Mouse (Mus musculus) thymus, postnatal 10 days (tissue): ENCODE results near the gene Asgr2.
"Not testable (repeated sequence)": the region's sequence is repeated elsewhere in the genome, so short reads cannot be mapped to it uniquely, and the experiment has no call there.

Source experiments
- DNase-seq, 2 experiments: peaks; one replicate each; pipeline ENCODE4 v3.0.0; 2021; ENCODE audit warnings: low spot score in 2 of 2

Asgr2 gene

DNA sequence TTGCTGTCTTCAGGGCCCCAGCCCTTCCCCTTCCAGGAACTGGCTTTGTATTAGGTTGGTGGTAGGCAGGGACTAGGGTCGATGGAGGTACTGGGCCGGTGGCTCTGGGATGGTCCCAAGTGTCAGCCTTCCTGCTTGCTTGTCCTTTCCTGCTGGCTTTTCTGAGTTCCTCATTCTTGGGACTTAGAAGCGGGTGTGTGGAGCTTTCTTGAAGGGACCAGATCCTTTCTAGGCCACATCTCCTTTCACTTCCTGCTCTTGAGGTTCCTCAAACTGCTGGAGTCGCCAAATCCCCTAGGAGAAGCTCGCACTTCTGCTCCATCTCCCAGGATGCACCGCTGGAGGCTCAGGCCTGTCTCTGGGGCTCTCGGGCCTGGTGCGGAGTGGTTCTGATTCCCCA is 7.9 kb upstream of the Asgr2 start:
- no peak for DNase-seq

DNA sequence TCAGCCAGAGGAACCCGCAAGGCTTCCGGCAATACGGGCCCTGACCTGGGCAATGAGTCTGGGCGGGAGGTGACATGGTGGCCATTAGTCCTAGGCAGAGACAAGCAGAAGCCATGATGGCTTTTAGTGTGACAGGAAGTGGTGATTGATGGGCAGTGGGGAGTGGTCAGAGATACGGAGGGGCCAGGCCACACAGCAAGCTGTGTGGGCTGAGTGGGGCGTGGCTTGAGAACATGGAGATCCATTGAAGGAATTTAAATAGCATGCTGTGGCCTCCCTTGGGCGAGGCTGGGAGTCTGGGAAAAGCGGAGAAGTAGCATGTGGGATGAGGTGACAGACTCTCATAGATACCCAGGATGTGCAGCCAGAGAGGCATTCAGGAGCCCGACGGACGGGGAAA is 5.0 kb downstream of the Asgr2 start:
- DNase-seq: no peak

DNA sequence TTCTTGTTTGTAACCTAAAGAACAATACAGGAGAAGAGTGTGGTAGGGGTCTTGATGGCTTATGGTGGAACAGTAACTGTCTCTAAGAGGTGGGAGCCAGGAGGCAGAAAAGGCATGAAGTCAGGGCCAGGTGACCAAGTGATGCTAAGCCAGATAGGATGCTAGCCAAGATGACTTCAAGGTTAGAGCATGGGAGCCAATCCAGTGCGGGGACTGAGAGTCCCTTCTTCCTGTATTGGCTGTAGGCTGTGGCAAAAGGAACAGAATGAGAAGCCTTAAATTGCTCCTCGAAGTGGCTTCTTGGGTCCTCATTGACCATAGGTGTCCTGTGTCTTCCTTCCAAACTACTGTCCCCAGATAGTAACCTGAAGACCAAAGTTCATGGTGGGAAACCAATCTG is 6.7 kb downstream of the Asgr2 start:
- DNase-seq: no peak

DNA sequence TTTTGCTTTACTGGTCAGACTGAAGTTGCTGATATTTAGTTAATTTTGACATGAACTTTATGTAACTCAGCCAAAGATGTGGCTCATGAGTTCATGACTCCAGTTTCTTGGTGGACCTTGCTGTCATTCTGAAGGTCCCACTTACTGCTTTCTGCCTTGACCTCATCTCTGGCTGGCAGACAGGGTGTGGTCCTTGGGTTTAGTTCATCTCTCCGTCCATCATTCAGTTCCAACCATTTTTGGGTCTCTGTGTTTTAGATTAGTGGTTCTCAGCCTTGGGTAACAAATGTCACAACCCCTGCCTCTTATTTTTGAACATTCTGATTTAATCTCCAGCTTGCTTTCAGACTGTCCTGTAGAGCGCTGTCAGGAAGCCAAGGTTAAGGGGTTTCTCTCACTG is 7.4 kb downstream of the Asgr2 start:
- no peak for DNase-seq

DNA sequence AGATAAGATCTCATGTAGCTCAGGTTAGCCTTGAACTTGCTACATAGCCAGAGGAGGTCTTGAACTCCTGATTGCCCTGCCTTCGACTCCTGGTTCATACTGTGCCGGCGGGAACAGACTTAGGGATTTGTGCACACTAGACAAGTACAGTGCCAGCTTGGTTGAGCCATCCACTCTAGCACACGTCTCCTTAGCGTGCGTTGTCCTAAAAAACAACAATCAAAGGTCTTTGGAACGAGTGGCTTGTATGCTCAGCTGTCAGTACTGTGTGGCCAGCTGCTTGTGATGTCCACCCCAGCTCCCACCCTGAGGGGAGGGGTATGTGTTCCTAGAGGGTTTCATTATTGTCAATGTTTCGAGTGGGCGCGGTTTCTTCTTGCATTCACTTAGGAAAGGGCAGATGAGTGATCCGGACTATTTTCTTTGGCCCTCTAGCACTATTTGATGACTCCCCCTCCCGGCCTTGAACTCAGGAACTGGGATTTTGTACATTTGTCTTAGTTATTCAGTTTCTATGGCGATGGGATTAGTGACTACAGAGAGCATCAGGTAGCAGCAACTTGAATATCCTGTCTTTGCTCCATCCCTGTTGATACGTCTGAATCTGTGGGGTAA is 11.4 kb downstream of the Asgr2 start:
- DNase-seq: no peak

DNA sequence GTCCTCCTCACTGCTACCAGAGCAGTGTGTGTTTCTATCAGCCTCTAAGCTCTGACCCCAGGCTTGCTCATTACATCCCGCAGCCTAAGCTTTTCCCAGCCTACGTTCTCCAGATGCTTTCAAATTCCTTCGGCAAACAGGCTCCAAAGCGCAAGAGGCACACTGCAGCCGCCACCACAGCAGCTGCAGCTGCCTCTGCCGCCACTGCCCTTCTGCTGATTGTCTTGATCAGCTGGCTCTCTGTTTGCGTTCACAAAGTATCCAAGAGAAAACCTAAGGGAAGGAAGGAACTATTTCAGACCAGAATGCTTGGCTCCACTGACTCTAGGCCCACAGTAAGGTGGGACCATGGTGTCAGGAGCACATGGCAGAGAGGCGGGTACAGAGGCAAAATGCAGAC is 14.6 kb downstream of the Asgr2 start:
- no peak for DNase-seq

DNA sequence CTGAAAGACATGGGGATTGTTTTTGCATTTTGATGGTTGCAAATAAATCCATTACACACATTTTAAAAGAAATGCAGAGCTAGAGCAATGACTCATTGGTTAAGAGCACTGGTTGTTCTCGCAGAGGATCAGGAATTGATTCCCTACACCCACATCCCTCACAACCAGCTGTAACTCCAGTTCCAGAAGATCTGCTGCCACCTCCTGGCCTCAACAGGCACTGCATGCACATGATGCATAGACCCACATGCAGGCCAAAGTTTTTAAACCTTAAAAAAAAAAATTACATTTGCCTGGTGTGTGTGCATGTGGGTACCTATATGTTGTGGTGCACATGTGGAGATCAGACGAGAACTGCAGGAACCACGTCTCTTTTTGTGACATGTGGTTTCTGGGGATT is 17.7 kb downstream of the Asgr2 start:
- peak; percentile 19 to 63 for DNase-seq

DNA sequence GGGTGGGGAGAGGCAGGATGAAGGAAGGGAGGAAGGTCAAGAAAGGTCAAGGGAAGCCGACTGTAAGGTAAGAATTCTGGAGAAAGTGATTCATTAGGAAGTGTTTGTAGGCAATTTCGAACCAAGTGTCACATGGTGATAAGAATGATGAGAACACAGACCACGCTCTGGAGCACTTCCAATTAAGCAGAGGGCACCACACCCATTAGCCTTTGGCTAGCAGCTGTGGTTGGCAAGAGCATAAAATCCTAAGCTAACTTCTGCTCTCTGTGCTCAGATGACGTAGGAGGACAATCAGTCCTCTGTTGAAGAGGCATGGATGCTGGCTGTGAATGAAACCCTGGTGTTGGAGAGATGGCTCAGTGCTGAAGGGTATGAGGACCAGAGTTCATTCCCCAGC is 22.1 kb downstream of the Asgr2 start:
- no peak for DNase-seq

DNA sequence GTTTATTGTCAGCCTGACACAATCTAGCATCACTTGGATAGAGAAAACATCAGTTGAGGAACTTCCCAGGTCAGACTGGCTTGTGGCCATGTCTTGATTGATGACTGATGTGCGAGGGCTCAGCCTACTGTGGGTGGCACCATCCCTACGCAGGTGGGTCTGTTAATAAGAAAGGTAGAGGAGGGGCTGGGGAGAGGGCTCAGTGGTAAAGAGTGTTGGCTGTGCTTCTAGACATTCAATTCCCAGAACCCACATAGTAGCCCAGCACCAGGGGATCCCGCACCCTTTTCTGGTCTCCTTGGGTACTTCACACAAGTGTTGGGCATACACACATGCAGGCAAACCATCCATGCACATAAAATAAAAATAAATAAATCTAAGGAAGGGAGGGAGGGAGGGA is 23.5 kb downstream of the Asgr2 start:
- no peak for DNase-seq

DNA sequence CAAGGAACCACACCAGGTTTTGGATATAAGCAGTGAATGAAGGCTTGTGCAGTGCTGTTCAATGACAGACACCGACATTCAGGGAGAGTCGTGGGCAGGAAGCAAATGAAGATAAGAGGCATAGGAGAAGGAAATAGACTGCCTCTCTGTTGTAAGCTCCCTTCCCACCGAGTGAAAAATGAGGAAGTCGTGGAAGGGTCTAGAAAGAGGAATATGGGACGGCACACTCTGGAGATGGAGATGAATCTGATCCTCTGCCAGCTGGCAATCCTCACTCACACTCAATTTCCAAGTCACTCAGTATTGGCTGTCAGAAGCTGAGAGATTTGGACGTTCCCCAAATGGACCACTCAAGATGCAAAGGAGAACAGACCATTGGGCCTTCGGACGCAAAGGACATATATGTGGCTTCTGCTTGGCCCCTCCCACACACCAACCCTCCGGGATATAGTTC is 37.5 kb downstream of the Asgr2 start, which contains the start of gene Mgl2:
TSS of gene Mgl2 (plus strand) at position 404 of the 454 bp plus-strand sequence.
- DNase-seq: no peak

DNA sequence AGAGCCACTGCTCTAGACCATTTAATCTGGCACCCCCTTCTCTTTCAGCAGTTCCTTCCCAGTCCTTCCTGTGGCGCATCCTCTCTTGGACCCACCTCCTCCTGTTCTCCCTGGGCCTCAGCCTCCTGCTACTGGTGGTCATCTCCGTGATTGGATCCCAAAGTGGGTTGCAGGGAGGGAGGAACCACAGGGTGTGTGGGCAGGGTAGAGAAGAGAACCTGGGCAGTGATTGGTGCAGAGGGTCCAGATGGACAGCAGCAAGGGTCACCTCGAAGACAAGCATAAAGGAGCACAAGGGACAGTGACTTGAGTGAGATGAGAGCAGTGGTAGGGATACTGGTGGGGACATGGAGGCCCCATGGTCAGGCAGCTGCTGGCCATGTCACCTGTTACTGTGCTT is 42.6 kb downstream of the Asgr2 start:
- not testable (repeated sequence) for DNase-seq

DNA sequence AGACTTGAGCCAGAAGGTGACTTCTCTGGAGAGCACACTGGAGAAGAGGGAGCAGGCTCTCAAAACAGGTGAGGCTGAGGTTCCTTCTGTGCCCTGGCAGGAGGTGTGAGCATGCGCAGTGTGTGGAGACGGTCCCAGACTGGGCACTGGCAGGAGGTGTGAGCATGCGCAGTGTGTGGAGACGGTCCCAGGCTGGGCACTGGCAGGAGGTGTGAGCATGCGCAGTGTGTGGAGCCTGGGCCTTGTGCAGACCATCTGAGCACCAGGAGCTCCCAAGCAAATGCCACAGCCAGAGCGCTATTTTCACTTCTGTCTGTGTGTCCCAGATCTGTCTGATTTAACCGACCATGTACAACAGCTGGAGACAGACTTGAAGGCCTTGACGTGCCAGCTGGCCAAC is 43.5 kb downstream of the Asgr2 start:
- peak in 1 of 2 experiments; percentile 6 for DNase-seq

DNA sequence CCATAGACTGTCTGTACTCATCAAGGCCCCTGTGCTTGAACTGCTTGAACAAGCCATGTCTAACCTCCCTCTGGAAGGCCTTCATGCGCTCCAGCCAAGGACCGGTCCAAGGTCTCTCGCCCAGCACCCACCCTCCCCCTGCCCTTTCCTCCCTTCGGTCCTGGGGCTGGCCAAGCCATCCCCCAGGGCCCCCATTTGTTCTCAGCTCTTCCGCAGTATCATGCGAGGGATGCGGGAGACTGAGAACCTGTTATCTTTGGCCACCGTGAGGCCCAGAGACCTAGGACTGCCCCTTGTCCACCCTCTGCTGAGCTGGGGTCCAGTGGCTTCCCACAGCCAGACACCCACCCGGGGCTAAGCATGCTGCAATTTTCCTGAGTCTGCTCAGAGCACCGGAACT is 46.7 kb downstream of the Asgr2 start:
- no peak for DNase-seq

DNA sequence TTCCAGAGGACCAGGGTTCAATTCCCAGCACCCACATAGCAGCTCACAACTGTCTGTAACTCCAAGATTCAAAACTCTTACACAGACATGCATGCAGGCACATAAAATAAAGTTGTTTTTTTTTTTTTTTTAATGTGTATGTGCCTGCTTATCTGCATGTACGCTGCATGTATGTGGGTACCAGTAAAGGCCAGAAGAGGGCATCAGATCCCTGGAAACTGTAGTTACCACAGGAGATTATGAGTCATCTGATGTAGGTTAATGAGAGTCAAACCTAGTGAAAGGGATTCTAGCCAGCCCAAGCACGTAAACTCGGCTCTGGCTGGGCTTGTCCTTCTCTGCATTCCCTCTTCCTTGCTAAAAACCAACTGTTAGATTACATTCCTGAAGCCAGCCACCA is 58.6 kb downstream of the Asgr2 start:
- DNase-seq: no peak
